9 mouse cellular contexts compared by ENCODE assay signal in the genomic region with DNA sequence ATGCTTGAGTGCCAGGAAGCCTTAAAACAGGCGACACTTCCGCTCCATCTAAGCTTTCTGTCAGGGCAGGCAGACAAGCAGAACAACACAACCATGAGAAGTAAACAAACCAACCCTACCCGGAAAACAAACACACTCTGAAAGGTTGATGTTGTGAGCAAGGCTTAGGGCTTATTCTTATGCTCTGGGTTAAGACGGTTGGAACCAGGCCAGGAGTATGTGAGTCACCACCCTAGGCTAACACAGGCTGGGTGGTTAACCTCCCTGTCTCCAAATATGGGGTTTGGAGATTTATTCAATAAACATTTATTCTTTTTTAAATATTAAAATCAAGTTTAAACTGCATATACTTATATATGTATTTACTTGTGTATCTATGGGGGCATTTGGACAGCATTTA. TPM values are rescaled to one million over a fixed set of nuclear protein-coding genes. Genes with fewer than 3 reads are reported as not detected.
DNase-seq lines count a peak whose midpoint lies in the region; ATAC-seq and TF ChIP-seq lines count a peak whose summit lies in the region.
"Had no signal": no experiment of that assay in that cellular context is flagged by ENCODE, and none has a peak within 500 bp of the region (broad histone marks: within the 10 kb centered on the region; RNA-seq: fewer than 3 reads in every experiment).

No protein-coding gene starts in this region.

- H3K4me3 ChIP-seq in limb, embryonic 14.5 days (replicated peaks; ENCODE audit: low read length), result no peak overlapping the region
- no peak overlapping the region for H3K4me3 ChIP-seq in limb, embryonic 10.5 days
- H3K4me3 ChIP-seq in stomach, postnatal 0 days (ENCODE audit: low read depth, low read length), result no peak overlapping the region
- H3K4me3 ChIP-seq: layer of hippocampus, adult 2 months; liver, embryonic 13.5 days had no signal

- peak; percentile 59 for DNase-seq in limb, embryonic 14.5 days (ENCODE audit: low spot score)
- no peak for DNase-seq in limb, embryonic 10.5 days (ENCODE audit: low spot score)
- DNase-seq in adrenal gland, postnatal 10 days, result peak; percentile 77
- DNase-seq in heart, postnatal 36 days, result peak; percentile 23 to 41
- peak; percentile 87 for DNase-seq in stomach, postnatal 0 days (ENCODE audit: low spot score)
- DNase-seq in ovary, postnatal 36 days (ENCODE audit: low spot score), result no peak
- no peak for DNase-seq in embryo, embryonic 11 days
- DNase-seq: liver, embryonic 13.5 days had no signal

- TF ChIP-seq EP300 in stomach, postnatal 0 days (optimal IDR thresholded peaks at IDR 0.05), result no peak

- no peaks in the 10 kb centered on the region for H3K9me3 ChIP-seq in limb, embryonic 14.5 days (ENCODE audit: control insufficient read depth, low read length)
- no peaks in the 10 kb centered on the region for H3K9me3 ChIP-seq in limb, embryonic 10.5 days (replicated peaks)
- H3K9me3 ChIP-seq in stomach, postnatal 0 days (ENCODE audit: control insufficient read depth, low read length), result no peaks in the 10 kb centered on the region
- H3K9me3 ChIP-seq: liver, embryonic 13.5 days had no signal

- H3K27ac ChIP-seq in limb, embryonic 14.5 days (replicated peaks; ENCODE audit: low read depth, low read length), result no peak overlapping the region
- no peak overlapping the region for H3K27ac ChIP-seq in limb, embryonic 10.5 days
- H3K27ac ChIP-seq in stomach, postnatal 0 days (replicated peaks), result no peak overlapping the region; the same call in 1 of the 2 replicates
- H3K27ac ChIP-seq: layer of hippocampus, adult 2 months; liver, embryonic 13.5 days had no signal

- no peak for TF ChIP-seq CTCF in stomach, postnatal 0 days (IDR thresholded peaks at IDR 0.05; ENCODE audit: low read depth)

- intact Hi-C loops in heart, postnatal 36 days (cut with DNase I), result no loop called here

- 76% methylated on average over 4 of the region's 4 CpGs for WGBS in limb, embryonic 14.5 days
- WGBS in limb, embryonic 10.5 days, result 78% methylated on average over 4 of the region's 4 CpGs
- WGBS in stomach, postnatal 0 days, result 20% methylated on average over 4 of the region's 4 CpGs

- no peak overlapping the region for H3K9ac ChIP-seq in limb, embryonic 14.5 days (ENCODE audit: low read depth, low read length, severe bottlenecking)
- H3K9ac ChIP-seq in stomach, postnatal 0 days (ENCODE audit: low read length), result no peak overlapping the region
- H3K9ac ChIP-seq: liver, embryonic 13.5 days had no signal

- H3K36me3 ChIP-seq in limb, embryonic 14.5 days (ENCODE audit: control insufficient read depth, insufficient read depth, low read length), result no peaks in the 10 kb centered on the region
- no peaks in the 10 kb centered on the region for H3K36me3 ChIP-seq in limb, embryonic 10.5 days
- no peaks in the 10 kb centered on the region for H3K36me3 ChIP-seq in stomach, postnatal 0 days (ENCODE audit: control insufficient read depth, insufficient read depth, low read length)
- H3K36me3 ChIP-seq: liver, embryonic 13.5 days had no signal

- H3K4me2 ChIP-seq in limb, embryonic 14.5 days (replicated peaks; ENCODE audit: low read depth, low read length, severe bottlenecking), result no peak overlapping the region
- no peak overlapping the region for H3K4me2 ChIP-seq in stomach, postnatal 0 days (replicated peaks; ENCODE audit: low read depth)
- H3K4me2 ChIP-seq: liver, embryonic 13.5 days had no signal

- TF ChIP-seq POLR2A in limb, embryonic 14.5 days (IDR thresholded peaks at IDR 0.05; ENCODE audit: borderline replicate concordance, extremely low read depth, insufficient read depth, insufficient read length), result no peak

- H3K4me1 ChIP-seq in limb, embryonic 14.5 days (ENCODE audit: control insufficient read depth, insufficient read depth, low read length), result no peaks in the 10 kb centered on the region
- no peaks in the 10 kb centered on the region for H3K4me1 ChIP-seq in limb, embryonic 10.5 days
- H3K4me1 ChIP-seq in stomach, postnatal 0 days (replicated peaks; ENCODE audit: control insufficient read depth, insufficient read depth), result no peaks in the 10 kb centered on the region
- H3K4me1 ChIP-seq: liver, embryonic 13.5 days had no signal

- H3K27me3 ChIP-seq in limb, embryonic 14.5 days (ENCODE audit: control insufficient read depth, insufficient read depth, low read length), result no peaks in the 10 kb centered on the region
- no peaks in the 10 kb centered on the region for H3K27me3 ChIP-seq in limb, embryonic 10.5 days (ENCODE audit: low read depth, poor library complexity, severe bottlenecking)
- H3K27me3 ChIP-seq in stomach, postnatal 0 days (ENCODE audit: control insufficient read depth, insufficient read depth, low read length), result no peaks in the 10 kb centered on the region

- ATAC-seq in limb, embryonic 14.5 days (ENCODE audit: low FRiP score, low read depth), result no peak
- ATAC-seq in stomach, postnatal 0 days (ENCODE audit: low FRiP score, low TSS enrichment), result peak; percentile 98

RNA-seq across cellular contexts. Expression of gene Cdc42bpa, which starts 46.8 kb away (rescaled TPM):
- polyA plus RNA-seq in limb, embryonic 14.5 days (2012; rRNA removed), result 27.6 and 29.1 TPM in 2 replicates
- 16.8 and 20.6 TPM in 2 replicates for polyA plus RNA-seq in limb, embryonic 14.5 days (2014; fragmentation: Nextera tagmentation; extraction: Ambion mirVana)
- polyA plus RNA-seq in limb, embryonic 10.5 days (2016; fragmentation: Nextera tagmentation; extraction: Ambion mirVana), result 10.8 and 14.3 TPM in 2 replicates
- total RNA-seq in adrenal gland, postnatal 10 days (2021), result 10 to 100 TPM; 35.6 to 50.3 TPM
- 10 to 100 TPM; 41.1 to 43.4 TPM for total RNA-seq in heart, postnatal 36 days (2021)
- polyA plus RNA-seq in stomach, postnatal 0 days (2015; fragmentation: Nextera tagmentation; extraction: Ambion mirVana), result 8.0 and 8.8 TPM in 2 replicates

Comparison
In these comparisons a context has a peak if more than half of its experiments do, and no peak if none do; other contexts are left out.
1. DNase-seq: peak in limb, embryonic 14.5 days (single experiment), adrenal gland, postnatal 10 days (single experiment), heart, postnatal 36 days (2 of 2) and stomach, postnatal 0 days (single experiment); none in limb, embryonic 10.5 days (single experiment), ovary, postnatal 36 days (single experiment) and embryo, embryonic 11 days (single experiment).